Mouse (Mus musculus): ENCODE results near the gene Trap1.

GRCm38 (mm10) chr16:4117072-4117471 is 39.4 kb upstream of the Trap1 start:
- TF ChIP-seq CTCF (IDR thresholded peaks at IDR 0.05; ENCODE audit: control insufficient read depth, insufficient read depth, insufficient read length) (no peak), FOSL1 (IDR thresholded peaks at IDR 0.05; ENCODE audit: insufficient read depth, low read length, poor library complexity, severe bottlenecking) (no peak), MYOG (IDR thresholded peaks at IDR 0.05; ENCODE audit: control insufficient read depth, extremely low read depth, insufficient read length) (no peak), USF1 (IDR thresholded peaks at IDR 0.05; ENCODE audit: low read depth) (no peak), MAX (IDR thresholded peaks at IDR 0.05) (no peak), CEBPB (IDR thresholded peaks at IDR 0.05; ENCODE audit: low read depth) (no peak)

Data from C2C12 (cell line).